Mouse (Mus musculus): ENCODE measurements around the gene Foxk2. TPM values are rescaled to one million over a fixed set of nuclear protein-coding genes. Genes with fewer than 3 reads are reported as not detected.
A peak's percentile ranks its signal among the peaks of the same experiment; 100 is the strongest.

Foxk2 gene
- polyA plus RNA-seq, 1 experiment from 2014 or later = 6.6 TPM

DNA sequence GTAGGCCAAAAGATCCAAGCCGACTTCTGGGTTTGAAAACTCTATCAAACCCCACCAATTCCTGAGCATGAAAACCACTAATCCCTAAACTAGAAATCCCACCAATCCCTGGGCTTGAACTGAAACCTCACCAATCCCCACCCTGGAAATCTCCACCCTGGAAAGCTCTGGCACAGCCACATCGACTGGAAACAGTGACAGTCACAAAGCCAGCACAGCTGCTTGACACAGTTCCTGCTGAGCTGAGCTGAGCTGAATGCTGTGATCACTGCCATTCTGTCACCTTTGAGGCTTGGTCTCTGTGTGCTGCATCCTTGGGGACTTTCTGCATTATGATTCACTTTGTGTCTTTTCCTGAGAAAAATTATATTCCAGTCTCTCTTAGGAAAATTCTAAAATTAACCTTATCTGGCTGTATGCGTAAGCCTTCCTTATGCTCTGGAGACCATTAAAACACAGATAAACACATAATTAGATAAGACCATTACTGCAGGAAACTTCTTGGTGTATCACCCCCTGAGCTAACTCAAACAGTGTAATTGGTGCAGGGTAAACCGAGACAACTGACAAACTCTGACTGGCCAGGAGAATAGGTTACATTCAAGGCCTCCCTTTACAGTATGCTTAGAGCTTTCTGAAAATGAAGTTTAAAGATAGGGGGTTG, 28.0 kb upstream of the Foxk2 start:
- Histone ChIP-seq H3K4me1 (ENCODE audit: control insufficient read depth, insufficient read depth, low read length) (peaks cover 25% of the 10 kb centered on the region), H3K27ac (ENCODE audit: low read length) (no peak overlapping the region), H3K4me3 (replicated peaks; ENCODE audit: low read length) (no peak overlapping the region), H3K9me3 (replicated peaks; ENCODE audit: control insufficient read depth, low read length) (no peaks in the 10 kb centered on the region), H3K36me3 (ENCODE audit: control insufficient read depth, insufficient read depth, low read length) (no peaks in the 10 kb centered on the region), H3K27me3 (ENCODE audit: control insufficient read depth, insufficient read depth, low read length) (no peaks in the 10 kb centered on the region), H3K4me2 (ENCODE audit: low read depth, low read length) (no peak overlapping the region), H3K9ac (ENCODE audit: low read length) (peak overlapping the region; percentile 49; the same call in 1 of the 2 replicates)
- WGBS = 53% methylated on average over 4 of the region's 4 CpGs
- ATAC-seq (ENCODE audit: insufficient read depth, low FRiP score) = no peak

DNA sequence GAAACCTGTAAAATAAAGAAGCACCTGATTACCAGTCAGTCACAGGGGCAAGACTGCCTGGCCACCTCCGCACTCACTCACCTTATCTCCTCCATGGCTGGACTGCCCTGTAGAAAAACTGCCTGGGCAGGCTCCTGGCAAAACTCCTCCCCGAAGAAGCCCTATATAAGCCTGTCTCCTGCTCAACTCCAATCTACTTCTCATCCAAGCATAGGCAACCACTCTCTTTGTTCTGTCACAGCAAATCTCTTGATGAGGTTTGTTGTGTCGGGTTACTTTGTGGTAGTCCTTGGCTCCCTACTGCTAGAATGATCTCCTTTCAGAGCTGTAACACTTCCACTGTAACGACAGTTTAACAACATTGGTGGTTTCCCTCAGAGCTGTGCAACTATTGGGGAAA, 27.1 kb upstream of the Foxk2 start:
- no peak for ATAC-seq (ENCODE audit: insufficient read depth, low FRiP score)
- peaks cover 21% of the 10 kb centered on the region for H3K4me1 ChIP-seq (ENCODE audit: control insufficient read depth, insufficient read depth, low read length)
- H3K9ac ChIP-seq (ENCODE audit: low read length) = no peak overlapping the region
- no peak overlapping the region for H3K4me2 ChIP-seq (ENCODE audit: low read depth, low read length)
- H3K27me3 ChIP-seq (ENCODE audit: control insufficient read depth, insufficient read depth, low read length) = no peaks in the 10 kb centered on the region
- H3K36me3 ChIP-seq (ENCODE audit: control insufficient read depth, insufficient read depth, low read length) = no peaks in the 10 kb centered on the region
- no peak overlapping the region for H3K4me3 ChIP-seq (replicated peaks; ENCODE audit: low read length)
- H3K9me3 ChIP-seq (replicated peaks; ENCODE audit: control insufficient read depth, low read length) = no peaks in the 10 kb centered on the region
- 36% methylated on average over 4 of the region's 4 CpGs for WGBS
- no peak overlapping the region for H3K27ac ChIP-seq (ENCODE audit: low read length)

DNA sequence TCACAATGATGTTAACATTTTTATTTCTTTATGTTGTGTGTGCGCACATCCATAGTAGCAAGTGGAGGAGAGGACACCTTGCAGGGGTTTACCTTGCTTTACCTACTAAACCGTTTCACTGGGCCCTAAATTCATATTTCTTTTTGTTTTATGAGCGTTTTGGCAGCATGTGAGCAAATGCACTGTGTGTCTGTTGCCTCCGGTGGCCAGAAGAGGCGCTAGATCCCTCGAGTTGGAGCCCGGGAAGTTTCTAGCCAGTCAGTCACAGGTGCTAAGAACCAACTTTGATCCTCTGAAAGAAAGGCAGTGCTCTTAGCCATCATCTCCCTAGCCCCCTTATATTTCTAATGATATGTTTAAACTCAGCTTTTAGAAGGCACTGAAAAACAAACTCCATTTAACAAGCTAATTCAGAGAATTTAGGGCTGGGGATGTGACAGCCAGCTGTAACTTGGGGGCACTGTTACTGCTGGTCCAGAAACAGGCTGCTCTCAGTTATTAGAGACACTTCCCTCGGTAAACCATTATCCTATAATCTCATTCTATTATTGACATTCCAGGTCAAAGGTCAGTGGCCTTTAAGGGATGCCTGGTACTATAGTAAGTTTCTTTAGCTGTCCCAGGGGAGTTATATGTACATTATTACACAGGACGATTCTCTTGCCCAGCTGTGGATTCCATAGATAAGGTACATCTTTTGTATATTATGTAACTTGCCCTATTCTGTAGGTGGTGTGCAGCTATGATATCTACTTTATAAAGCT, 24.1 kb upstream of the Foxk2 start:
- ATAC-seq (ENCODE audit: insufficient read depth, low FRiP score) = no peak
- no peaks in the 10 kb centered on the region for H3K9me3 ChIP-seq (replicated peaks; ENCODE audit: control insufficient read depth, low read length)
- WGBS = 26% methylated on average over 9 of the region's 9 CpGs

DNA sequence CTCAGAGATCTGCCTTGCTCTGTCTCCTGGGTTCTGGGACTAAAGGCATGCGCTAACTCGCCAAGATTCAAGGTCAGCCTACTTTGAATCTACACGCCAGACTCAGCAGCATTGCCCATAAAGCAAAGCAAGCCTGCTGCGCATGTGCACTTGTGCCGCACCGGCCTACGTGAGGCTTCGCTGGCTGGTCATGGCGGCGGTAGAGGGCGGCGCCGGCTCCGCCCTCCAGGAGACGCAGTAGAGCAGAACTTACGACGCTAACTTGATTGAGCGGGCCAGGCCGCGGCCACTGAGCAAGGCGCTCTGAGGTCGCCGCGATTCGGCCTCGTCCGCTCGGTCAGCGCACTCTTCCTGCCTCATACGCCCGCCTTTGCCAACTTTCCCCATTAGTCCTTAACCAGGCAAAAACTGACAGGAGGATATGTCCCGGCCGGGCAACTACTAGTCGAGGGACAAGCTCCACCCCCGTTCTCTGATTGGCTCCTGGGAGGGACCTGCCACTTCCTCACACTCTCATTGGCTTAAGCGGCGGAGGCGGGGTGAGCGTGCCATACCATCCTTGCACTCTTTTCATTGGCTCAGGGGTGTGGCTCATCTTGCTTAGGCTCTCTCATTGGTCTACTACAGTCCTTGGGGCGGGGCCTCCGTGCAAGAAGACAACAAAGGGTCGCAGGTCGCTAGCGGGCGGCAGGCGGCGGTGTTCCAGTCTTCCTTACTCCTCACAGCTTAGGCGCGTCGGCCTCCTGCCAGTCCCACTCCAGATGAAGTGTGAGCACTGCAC, 23.0 kb upstream of the Foxk2 start, which contains the start of gene Narf:
TSS of gene Narf (plus strand) at position 690 of the 781 bp plus-strand sequence.
- Histone ChIP-seq H3K27ac (ENCODE audit: low read length) (peak within 1 kb of the TSS; percentile 99), H3K4me1 (ENCODE audit: control insufficient read depth, insufficient read depth, low read length) (peaks cover 23% of the 10 kb centered on the region), H3K4me2 (ENCODE audit: low read depth, low read length) (peak within 1 kb of the TSS; percentile 65), H3K36me3 (ENCODE audit: control insufficient read depth, insufficient read depth, low read length) (no peaks in the 10 kb centered on the region), H3K9me3 (replicated peaks; ENCODE audit: control insufficient read depth, low read length) (no peaks in the 10 kb centered on the region), H3K4me3 (replicated peaks; ENCODE audit: low read length) (peak within 1 kb of the TSS; percentile 90), H3K27me3 (ENCODE audit: control insufficient read depth, insufficient read depth, low read length) (no peaks in the 10 kb centered on the region), H3K9ac (ENCODE audit: low read length) (peak within 1 kb of the TSS; percentile 88)
- WGBS = under 1% methylated on average over 50 of the region's 50 CpGs
- ATAC-seq (ENCODE audit: insufficient read depth, low FRiP score) = peak; percentile 99

More for the DNA sequence above, 24.1 kb upstream of the Foxk2 start:
- Histone ChIP-seq H3K9ac (ENCODE audit: low read length) (no peak overlapping the region), H3K36me3 (ENCODE audit: control insufficient read depth, insufficient read depth, low read length) (no peaks in the 10 kb centered on the region), H3K4me2 (ENCODE audit: low read depth, low read length) (peak overlapping the region; percentile 62; the same call in 1 of the 2 replicates), H3K27ac (ENCODE audit: low read length) (peak overlapping the region; percentile 99), H3K4me1 (ENCODE audit: control insufficient read depth, insufficient read depth, low read length) (peaks cover 23% of the 10 kb centered on the region), H3K4me3 (replicated peaks; ENCODE audit: low read length) (no peak overlapping the region), H3K27me3 (ENCODE audit: control insufficient read depth, insufficient read depth, low read length) (no peaks in the 10 kb centered on the region)

DNA sequence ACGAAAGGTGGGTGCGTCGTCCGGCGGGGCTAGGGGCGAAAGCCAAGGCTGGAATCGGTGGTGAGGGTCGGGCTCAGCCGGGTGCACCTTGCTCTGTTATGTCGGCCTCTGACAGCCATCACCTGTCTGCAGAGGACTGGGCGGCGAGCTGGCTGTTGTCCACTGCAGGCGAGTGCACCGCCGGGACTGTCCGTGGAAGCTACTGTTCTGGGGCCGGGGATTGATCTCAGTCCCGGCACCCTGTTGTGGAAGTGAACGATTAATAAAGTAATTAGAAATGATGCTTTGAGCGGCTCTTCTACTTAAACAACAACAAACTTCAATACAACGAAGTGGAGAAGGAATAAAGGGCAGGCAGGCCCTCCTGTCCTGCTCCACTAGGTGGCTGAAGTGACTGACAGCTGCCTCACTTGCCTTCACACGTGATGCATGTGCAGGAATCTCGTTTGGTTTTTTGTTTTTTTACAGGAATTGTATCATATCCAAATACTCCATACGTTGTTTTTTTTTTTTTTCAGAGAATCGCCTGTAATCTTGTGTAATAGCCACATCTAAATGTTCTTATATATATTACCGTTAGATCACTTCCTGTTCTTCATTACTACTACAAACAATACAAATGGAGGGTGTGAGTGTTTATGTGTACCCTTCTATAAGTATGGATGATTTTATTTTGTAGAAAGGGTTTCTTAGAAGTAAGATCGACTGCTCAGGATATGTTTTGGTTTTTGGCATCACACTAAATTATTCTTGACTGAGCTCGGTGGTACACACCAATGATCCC, 22.3 kb upstream of the Foxk2 start:
- Histone ChIP-seq H3K4me2 (ENCODE audit: low read depth, low read length) (peak overlapping the region; percentile 65), H3K9me3 (replicated peaks; ENCODE audit: control insufficient read depth, low read length) (no peaks in the 10 kb centered on the region), H3K9ac (ENCODE audit: low read length) (peak overlapping the region; percentile 88), H3K4me1 (ENCODE audit: control insufficient read depth, insufficient read depth, low read length) (peaks cover 23% of the 10 kb centered on the region), H3K27ac (ENCODE audit: low read length) (peak overlapping the region; percentile 95), H3K4me3 (replicated peaks; ENCODE audit: low read length) (peak overlapping the region; percentile 90), H3K36me3 (ENCODE audit: control insufficient read depth, insufficient read depth, low read length) (peaks cover 6% of the 10 kb centered on the region; the same call in 1 of the 2 replicates), H3K27me3 (ENCODE audit: control insufficient read depth, insufficient read depth, low read length) (no peaks in the 10 kb centered on the region)
- WGBS = 3% methylated on average over 28 of the region's 28 CpGs
- peak; percentile 25 for ATAC-seq (ENCODE audit: insufficient read depth, low FRiP score)

DNA sequence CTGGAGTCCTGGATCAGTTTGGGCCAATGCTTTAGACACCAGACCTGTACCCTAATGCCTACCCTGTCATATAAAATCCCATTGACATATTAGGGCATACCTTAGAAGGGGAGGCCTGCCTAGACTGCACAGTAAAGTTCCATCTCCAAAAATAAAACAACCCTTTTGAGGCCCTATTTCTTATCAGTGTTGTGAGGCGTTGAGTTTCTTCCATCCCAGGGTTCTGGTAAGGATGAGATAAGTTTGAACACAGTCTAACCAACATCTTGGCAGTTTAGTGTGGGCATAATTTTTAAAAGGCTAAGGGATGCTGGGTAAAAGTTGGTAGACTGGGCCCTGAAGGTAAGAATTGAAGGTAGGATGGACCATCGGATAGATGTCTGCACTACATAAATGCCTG, 20.1 kb upstream of the Foxk2 start:
- 89% methylated on average over 2 of the region's 2 CpGs for WGBS
- peaks cover 19% of the 10 kb centered on the region for H3K4me1 ChIP-seq (ENCODE audit: control insufficient read depth, insufficient read depth, low read length)
- no peak overlapping the region for H3K4me2 ChIP-seq (ENCODE audit: low read depth, low read length)
- peaks cover 9% of the 10 kb centered on the region; the same call in 1 of the 2 replicates for H3K36me3 ChIP-seq (ENCODE audit: control insufficient read depth, insufficient read depth, low read length)
- no peak for ATAC-seq (ENCODE audit: insufficient read depth, low FRiP score)
- no peak overlapping the region for H3K27ac ChIP-seq (ENCODE audit: low read length)
- no peaks in the 10 kb centered on the region for H3K9me3 ChIP-seq (replicated peaks; ENCODE audit: control insufficient read depth, low read length)
- H3K27me3 ChIP-seq (ENCODE audit: control insufficient read depth, insufficient read depth, low read length) = no peaks in the 10 kb centered on the region
- no peak overlapping the region for H3K4me3 ChIP-seq (replicated peaks; ENCODE audit: low read length)
- no peak overlapping the region for H3K9ac ChIP-seq (ENCODE audit: low read length)

DNA sequence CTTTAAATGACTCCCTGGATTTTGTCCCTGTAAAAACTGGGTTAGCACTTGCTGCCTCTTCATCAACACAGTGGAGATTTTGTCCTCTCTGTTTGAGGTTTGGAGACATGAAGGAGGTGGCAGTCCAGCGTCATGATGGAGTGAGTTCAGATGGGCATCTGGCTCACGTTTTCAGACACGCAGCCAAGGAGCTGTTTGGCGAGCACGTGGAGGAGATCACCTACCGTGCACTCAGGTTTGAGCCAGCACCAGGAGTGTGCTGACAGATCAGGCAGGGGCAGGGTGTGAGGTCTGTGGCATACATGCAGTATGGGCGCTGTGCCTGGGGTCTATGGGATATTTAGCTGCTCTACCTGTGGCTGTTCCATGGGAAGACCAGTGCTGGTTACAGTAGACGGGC, 9.6 kb upstream of the Foxk2 start:
- no peak overlapping the region for H3K27ac ChIP-seq (ENCODE audit: low read length)
- no peak for ATAC-seq (ENCODE audit: insufficient read depth, low FRiP score)
- no peak overlapping the region for H3K9ac ChIP-seq (ENCODE audit: low read length)
- no peak overlapping the region for H3K4me2 ChIP-seq (ENCODE audit: low read depth, low read length)
- WGBS = 90% methylated on average over 8 of the region's 8 CpGs
- H3K27me3 ChIP-seq (ENCODE audit: control insufficient read depth, insufficient read depth, low read length) = no peaks in the 10 kb centered on the region
- no peaks in the 10 kb centered on the region for H3K4me1 ChIP-seq (ENCODE audit: control insufficient read depth, insufficient read depth, low read length)
- no peaks in the 10 kb centered on the region for H3K9me3 ChIP-seq (replicated peaks; ENCODE audit: control insufficient read depth, low read length)
- H3K4me3 ChIP-seq (replicated peaks; ENCODE audit: low read length) = no peak overlapping the region
- H3K36me3 ChIP-seq (ENCODE audit: control insufficient read depth, insufficient read depth, low read length) = peaks cover 45% of the 10 kb centered on the region

DNA sequence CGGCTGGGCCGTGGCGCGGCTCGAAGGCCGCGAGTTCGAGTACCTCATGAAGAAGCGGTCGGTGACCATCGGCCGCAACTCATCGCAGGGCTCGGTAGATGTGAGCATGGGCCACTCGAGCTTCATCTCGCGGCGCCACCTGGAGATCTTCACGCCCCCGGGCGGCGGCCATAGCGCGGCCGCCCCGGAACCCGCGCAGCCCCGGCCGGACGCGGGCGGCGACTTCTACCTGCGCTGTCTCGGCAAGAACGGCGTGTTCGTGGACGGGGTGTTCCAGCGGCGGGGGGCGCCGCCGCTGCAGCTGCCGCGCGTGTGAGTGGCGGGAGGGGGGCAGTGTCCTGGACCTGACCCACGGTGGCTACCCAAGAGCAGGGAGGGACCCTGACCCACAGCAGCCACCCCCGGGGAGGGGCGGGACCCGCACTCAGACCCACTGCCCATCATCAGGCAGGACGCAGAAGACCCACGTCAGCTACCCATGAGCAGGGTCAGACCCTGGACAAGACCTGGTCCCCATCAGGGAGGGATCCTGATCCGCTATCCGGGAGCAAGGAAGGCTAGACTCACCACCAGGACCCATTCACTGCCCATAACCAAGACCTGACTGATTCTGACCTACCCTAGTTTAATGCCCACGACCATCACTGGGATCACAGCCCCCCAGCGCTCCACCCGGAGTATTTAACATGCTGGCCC, 569 bp downstream of the Foxk2 start:
- Histone ChIP-seq H3K9ac (ENCODE audit: low read length) (peak overlapping the region; percentile 93), H3K27me3 (ENCODE audit: control insufficient read depth, insufficient read depth, low read length) (no peaks in the 10 kb centered on the region), H3K4me3 (replicated peaks; ENCODE audit: low read length) (peak overlapping the region; percentile 98), H3K36me3 (ENCODE audit: control insufficient read depth, insufficient read depth, low read length) (no peaks in the 10 kb centered on the region), H3K4me1 (ENCODE audit: control insufficient read depth, insufficient read depth, low read length) (peaks cover 15% of the 10 kb centered on the region; the same call in 1 of the 2 replicates), H3K4me2 (ENCODE audit: low read depth, low read length) (peak overlapping the region; percentile 81), H3K27ac (ENCODE audit: low read length) (peak overlapping the region; percentile 83), H3K9me3 (replicated peaks; ENCODE audit: control insufficient read depth, low read length) (no peaks in the 10 kb centered on the region)
- under 1% methylated on average over 56 of the region's 60 CpGs for WGBS
- 0 out of 2 replicates have a peak, but pooled peaks have one; percentile 18 for ATAC-seq (ENCODE audit: insufficient read depth, low FRiP score)
